In the genomic region with DNA sequence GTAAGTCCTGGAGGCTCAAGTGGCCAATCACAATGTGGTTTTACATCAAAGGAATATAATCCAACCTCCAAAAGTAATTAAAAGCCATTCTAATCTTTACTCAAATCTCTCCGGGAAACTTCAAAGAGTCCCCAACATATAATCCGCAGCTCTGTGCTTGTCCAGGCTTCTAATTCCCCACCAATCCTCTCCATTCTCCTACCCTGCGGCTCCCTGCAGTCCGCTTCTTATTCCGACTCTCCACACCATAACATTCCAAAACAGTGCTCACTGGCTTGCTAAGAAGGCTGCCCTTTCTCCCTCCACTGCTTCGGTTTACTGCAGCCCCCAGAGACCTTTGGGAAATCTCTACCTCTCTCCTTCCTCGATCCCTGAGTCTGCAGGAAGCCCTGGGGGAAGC, we compare ENCODE assay signal across 24 mouse cellular contexts. TPM values are rescaled to one million over a fixed set of nuclear protein-coding genes. Genes with fewer than 3 reads are reported as not detected.
DNase-seq lines count a peak whose midpoint lies in the region; ATAC-seq and TF ChIP-seq lines count a peak whose summit lies in the region.
"Had no signal": no experiment of that assay in that cellular context is flagged by ENCODE, and none has a peak within 500 bp of the region (broad histone marks: within the 10 kb centered on the region; RNA-seq: fewer than 3 reads in every experiment).

No protein-coding gene starts in this region.

- H3K9me3 ChIP-seq in kidney, embryonic 14.5 days (ENCODE audit: control insufficient read depth, low read length): no peaks in the 10 kb centered on the region
- no peaks in the 10 kb centered on the region for H3K9me3 ChIP-seq in midbrain, embryonic 11.5 days (ENCODE audit: control insufficient read depth, low read length)
- no peaks in the 10 kb centered on the region for H3K9me3 ChIP-seq in midbrain, embryonic 16.5 days (replicated peaks; ENCODE audit: control insufficient read depth, low read length, poor library complexity, severe bottlenecking)
- H3K9me3 ChIP-seq in embryonic facial prominence, embryonic 11.5 days (replicated peaks; ENCODE audit: control insufficient read depth, low read length): no peaks in the 10 kb centered on the region
- no peaks in the 10 kb centered on the region for H3K9me3 ChIP-seq in stomach, postnatal 0 days (ENCODE audit: control insufficient read depth, low read length)
- H3K9me3 ChIP-seq: embryonic facial prominence, embryonic 15.5 days; G1E; heart, embryonic 10.5 days; hindbrain, embryonic 15.5 days; intestine, embryonic 15.5 days; limb, embryonic 12.5 days; liver, embryonic 12.5 days; midbrain, embryonic 12.5 days had no signal

- ATAC-seq in kidney, embryonic 14.5 days (ENCODE audit: low FRiP score, low TSS enrichment): no peak
- ATAC-seq in midbrain, embryonic 11.5 days (ENCODE audit: low FRiP score): peak; percentile 54
- ATAC-seq in midbrain, embryonic 16.5 days: no peak
- ATAC-seq in embryonic facial prominence, embryonic 11.5 days (replicated peaks; ENCODE audit: insufficient number of reproducible peaks, low FRiP score, low TSS enrichment, low read depth): no peak
- no peak for ATAC-seq in stomach, postnatal 0 days (ENCODE audit: low FRiP score, low TSS enrichment)
- no peak for ATAC-seq in inflammation-experienced regulatory T-cells, adult 6 months
- ATAC-seq: intestine, embryonic 15.5 days; liver, embryonic 12.5 days; Patski had no signal

- TF ChIP-seq EP300 in stomach, postnatal 0 days (optimal IDR thresholded peaks at IDR 0.05): no peak

- no peak overlapping the region for H3K27ac ChIP-seq in kidney, embryonic 14.5 days (ENCODE audit: low read depth, low read length)
- H3K27ac ChIP-seq in midbrain, embryonic 11.5 days (ENCODE audit: low read depth, low read length): no peak overlapping the region
- H3K27ac ChIP-seq in midbrain, embryonic 16.5 days (ENCODE audit: low read length): no peak overlapping the region
- no peak overlapping the region for H3K27ac ChIP-seq in embryonic facial prominence, embryonic 11.5 days (replicated peaks; ENCODE audit: low read depth, low read length)
- H3K27ac ChIP-seq in stomach, postnatal 0 days (replicated peaks): no peak overlapping the region
- H3K27ac ChIP-seq: embryonic facial prominence, embryonic 15.5 days; heart, embryonic 10.5 days; hindbrain, embryonic 15.5 days; intestine, embryonic 15.5 days; layer of hippocampus, adult 2 months; limb, embryonic 12.5 days; liver, embryonic 12.5 days; midbrain, embryonic 12.5 days had no signal

- H3K36me3 ChIP-seq in kidney, embryonic 14.5 days (ENCODE audit: control insufficient read depth, insufficient read depth, low read length): no peaks in the 10 kb centered on the region
- no peaks in the 10 kb centered on the region for H3K36me3 ChIP-seq in midbrain, embryonic 11.5 days (ENCODE audit: control insufficient read depth, insufficient read depth, low read length)
- no peaks in the 10 kb centered on the region for H3K36me3 ChIP-seq in midbrain, embryonic 16.5 days (ENCODE audit: control insufficient read depth, insufficient read depth, low read length)
- no peaks in the 10 kb centered on the region for H3K36me3 ChIP-seq in embryonic facial prominence, embryonic 11.5 days (replicated peaks; ENCODE audit: control insufficient read depth, insufficient read depth, low read depth, low read length)
- no peaks in the 10 kb centered on the region for H3K36me3 ChIP-seq in stomach, postnatal 0 days (ENCODE audit: control insufficient read depth, insufficient read depth, low read length)
- H3K36me3 ChIP-seq: embryonic facial prominence, embryonic 15.5 days; G1E; heart, embryonic 10.5 days; hindbrain, embryonic 15.5 days; intestine, embryonic 15.5 days; limb, embryonic 12.5 days; liver, embryonic 12.5 days; midbrain, embryonic 12.5 days had no signal

- no peak overlapping the region for H3K9ac ChIP-seq in kidney, embryonic 14.5 days (ENCODE audit: low read depth, low read length)
- H3K9ac ChIP-seq in midbrain, embryonic 11.5 days (ENCODE audit: low read length): no peak overlapping the region
- H3K9ac ChIP-seq in midbrain, embryonic 16.5 days (ENCODE audit: low read depth, low read length): no peak overlapping the region
- no peak overlapping the region for H3K9ac ChIP-seq in embryonic facial prominence, embryonic 11.5 days (replicated peaks; ENCODE audit: low read length)
- H3K9ac ChIP-seq in stomach, postnatal 0 days (ENCODE audit: low read length): no peak overlapping the region
- H3K9ac ChIP-seq: embryonic facial prominence, embryonic 15.5 days; hindbrain, embryonic 15.5 days; intestine, embryonic 15.5 days; limb, embryonic 12.5 days; liver, embryonic 12.5 days; midbrain, embryonic 12.5 days had no signal

- WGBS in kidney, embryonic 14.5 days: 27% methylated on average over 7 of the region's 7 CpGs
- 3% methylated on average over 7 of the region's 7 CpGs for WGBS in midbrain, embryonic 11.5 days
- WGBS in midbrain, embryonic 16.5 days: 8% methylated on average over 7 of the region's 7 CpGs
- 12% methylated on average over 7 of the region's 7 CpGs for WGBS in embryonic facial prominence, embryonic 11.5 days
- 51% methylated on average over 7 of the region's 7 CpGs for WGBS in stomach, postnatal 0 days

- TF ChIP-seq CTCF in stomach, postnatal 0 days (IDR thresholded peaks at IDR 0.05; ENCODE audit: low read depth): no peak

- H3K4me2 ChIP-seq in kidney, embryonic 14.5 days (replicated peaks; ENCODE audit: low read depth, low read length): 0 out of 2 replicates have a peak overlapping the region, but pooled peaks have one; percentile 10
- H3K4me2 ChIP-seq in midbrain, embryonic 11.5 days: no peak overlapping the region
- no peak overlapping the region for H3K4me2 ChIP-seq in midbrain, embryonic 16.5 days (ENCODE audit: low read length)
- no peak overlapping the region for H3K4me2 ChIP-seq in embryonic facial prominence, embryonic 11.5 days (ENCODE audit: low read depth, low read length)
- no peak overlapping the region for H3K4me2 ChIP-seq in stomach, postnatal 0 days (replicated peaks; ENCODE audit: low read depth)
- H3K4me2 ChIP-seq: embryonic facial prominence, embryonic 15.5 days; hindbrain, embryonic 15.5 days; intestine, embryonic 15.5 days; limb, embryonic 12.5 days; liver, embryonic 12.5 days; midbrain, embryonic 12.5 days had no signal

- DNase-seq in kidney, postnatal 4 days: no peak
- peak; percentile 80 for DNase-seq in midbrain, embryonic 11.5 days (ENCODE audit: low spot score, missing footprints)
- DNase-seq in embryonic facial prominence, embryonic 11.5 days (ENCODE audit: low spot score): peak; percentile 41
- no peak for DNase-seq in stomach, postnatal 0 days (ENCODE audit: low spot score)
- DNase-seq: cerebellum, adult 11-12 months; cerebellum, postnatal 10 days; heart, postnatal 4 days; kidney, adult 9 months; lung, adult 18-20 months; lung, postnatal 10 days had no signal

- H3K4me1 ChIP-seq in kidney, embryonic 14.5 days (ENCODE audit: control insufficient read depth, insufficient read depth, low read length): peaks cover 5% of the 10 kb centered on the region
- H3K4me1 ChIP-seq in midbrain, embryonic 11.5 days (ENCODE audit: control insufficient read depth, insufficient read depth, low read length): peaks cover 2% of the 10 kb centered on the region; the same call in 1 of the 2 replicates
- peaks cover 23% of the 10 kb centered on the region for H3K4me1 ChIP-seq in midbrain, embryonic 16.5 days (ENCODE audit: control insufficient read depth, insufficient read depth, low read length)
- no peaks in the 10 kb centered on the region for H3K4me1 ChIP-seq in embryonic facial prominence, embryonic 11.5 days (ENCODE audit: control insufficient read depth, insufficient read depth, low read length)
- no peaks in the 10 kb centered on the region for H3K4me1 ChIP-seq in stomach, postnatal 0 days (replicated peaks; ENCODE audit: control insufficient read depth, insufficient read depth)
- H3K4me1 ChIP-seq: liver, embryonic 12.5 days had no signal

- no peaks in the 10 kb centered on the region for H3K27me3 ChIP-seq in kidney, embryonic 14.5 days (ENCODE audit: control insufficient read depth, insufficient read depth, low read length)
- 0 out of 2 replicates have a peak, but pooled peaks cover 2% of the 10 kb centered on the region for H3K27me3 ChIP-seq in midbrain, embryonic 11.5 days (ENCODE audit: control insufficient read depth, insufficient read depth, low read length)
- H3K27me3 ChIP-seq in midbrain, embryonic 16.5 days (ENCODE audit: control insufficient read depth, insufficient read depth, low read depth, low read length): peaks cover 9% of the 10 kb centered on the region
- no peaks in the 10 kb centered on the region for H3K27me3 ChIP-seq in embryonic facial prominence, embryonic 11.5 days (ENCODE audit: control insufficient read depth, insufficient read depth, low read length)
- no peaks in the 10 kb centered on the region for H3K27me3 ChIP-seq in stomach, postnatal 0 days (ENCODE audit: control insufficient read depth, insufficient read depth, low read length)
- H3K27me3 ChIP-seq: intestine, embryonic 15.5 days; Patski had no signal

- no peak overlapping the region for H3K4me3 ChIP-seq in kidney, embryonic 14.5 days (ENCODE audit: low read length)
- H3K4me3 ChIP-seq in midbrain, embryonic 11.5 days (ENCODE audit: low read depth, low read length): no peak overlapping the region
- no peak overlapping the region for H3K4me3 ChIP-seq in midbrain, embryonic 16.5 days (ENCODE audit: low read depth, low read length)
- H3K4me3 ChIP-seq in embryonic facial prominence, embryonic 11.5 days (ENCODE audit: low read depth, low read length): no peak overlapping the region
- H3K4me3 ChIP-seq in stomach, postnatal 0 days (ENCODE audit: low read depth, low read length): no peak overlapping the region
- H3K4me3 ChIP-seq: embryonic facial prominence, embryonic 15.5 days; heart, embryonic 10.5 days; hindbrain, embryonic 15.5 days; intestine, embryonic 15.5 days; layer of hippocampus, adult 2 months; limb, embryonic 12.5 days; liver, embryonic 12.5 days; midbrain, embryonic 12.5 days had no signal

RNA-seq across cellular contexts. Expression of a gene that starts 2.1 kb away (rescaled TPM):
- 0.35 and 0.43 TPM in 2 replicates for polyA plus RNA-seq in kidney, embryonic 14.5 days (2014; fragmentation: Nextera tagmentation; extraction: Ambion mirVana)
- polyA plus RNA-seq in midbrain, embryonic 11.5 days (2014; fragmentation: Nextera tagmentation; extraction: Ambion mirVana): 0.21 TPM in 1 of 2 replicates, not detected in the other
- polyA plus RNA-seq in midbrain, embryonic 16.5 days (2015; fragmentation: Nextera tagmentation; extraction: Ambion mirVana): 0.08 TPM in 1 of 2 replicates, not detected in the other
- polyA plus RNA-seq in embryonic facial prominence, embryonic 11.5 days (2014; fragmentation: Nextera tagmentation; extraction: Ambion mirVana): 0.06 and 0.27 TPM in 2 replicates
- polyA plus RNA-seq in stomach, postnatal 0 days (2015; fragmentation: Nextera tagmentation; extraction: Ambion mirVana): 0.08 and 0.13 TPM in 2 replicates
- not detected for polyA plus RNA-seq in inflammation-experienced regulatory T-cells, adult 6 months (2017; shearing (Covaris generic))
- polyA plus RNA-seq: cortical plate, adult 2 months; G1E had no signal

RNA-seq across cellular contexts. Expression of a gene that starts 8.8 kb away (rescaled TPM):
- 5.8 and 6.6 TPM in 2 replicates for polyA plus RNA-seq in kidney, embryonic 14.5 days (2014; fragmentation: Nextera tagmentation; extraction: Ambion mirVana)
- 1.9 and 2.4 TPM in 2 replicates for polyA plus RNA-seq in midbrain, embryonic 11.5 days (2014; fragmentation: Nextera tagmentation; extraction: Ambion mirVana)
- polyA plus RNA-seq in midbrain, embryonic 16.5 days (2015; fragmentation: Nextera tagmentation; extraction: Ambion mirVana): 1.5 and 2.7 TPM in 2 replicates
- polyA plus RNA-seq in embryonic facial prominence, embryonic 11.5 days (2014; fragmentation: Nextera tagmentation; extraction: Ambion mirVana): 2.5 and 2.6 TPM in 2 replicates
- polyA plus RNA-seq in stomach, postnatal 0 days (2015; fragmentation: Nextera tagmentation; extraction: Ambion mirVana): 0.82 and 1.7 TPM in 2 replicates
- under 1 TPM in 1 of 3 experiments, not detected in 2; 0.49 TPM for polyA plus RNA-seq in inflammation-experienced regulatory T-cells, adult 6 months (2017; shearing (Covaris generic))
- polyA plus RNA-seq: G1E, Patski had no signal

RNA-seq across cellular contexts. Expression of a gene that starts 47.8 kb away (rescaled TPM):
- polyA plus RNA-seq in kidney, embryonic 14.5 days (2014; fragmentation: Nextera tagmentation; extraction: Ambion mirVana): 48.7 and 57.3 TPM in 2 replicates
- 36.9 and 37.1 TPM in 2 replicates for polyA plus RNA-seq in midbrain, embryonic 11.5 days (2014; fragmentation: Nextera tagmentation; extraction: Ambion mirVana)
- polyA plus RNA-seq in midbrain, embryonic 16.5 days (2015; fragmentation: Nextera tagmentation; extraction: Ambion mirVana): 38.8 and 40.6 TPM in 2 replicates
- polyA plus RNA-seq in embryonic facial prominence, embryonic 11.5 days (2014; fragmentation: Nextera tagmentation; extraction: Ambion mirVana): 46.2 and 48.0 TPM in 2 replicates
- polyA plus RNA-seq in stomach, postnatal 0 days (2015; fragmentation: Nextera tagmentation; extraction: Ambion mirVana): 13.3 and 14.0 TPM in 2 replicates
- 1 to 10 TPM in 2 of 3 experiments, under 1 TPM in 1; 0.79 to 1.9 (median 1.6) TPM for polyA plus RNA-seq in inflammation-experienced regulatory T-cells, adult 6 months (2017; shearing (Covaris generic))
- polyA plus RNA-seq: G1E had no signal

Comparison
In these comparisons a context has a peak if more than half of its experiments do, and no peak if none do; other contexts are left out.
1. DNase-seq: peak in midbrain, embryonic 11.5 days (single experiment) and embryonic facial prominence, embryonic 11.5 days (single experiment); none in kidney, postnatal 4 days (0 of 2) and stomach, postnatal 0 days (single experiment).